Mouse (Mus musculus) neural tube, embryonic 14.5 days (tissue): Measurements from ENCODE around the gene Psmd10. TPM values are rescaled to one million over a fixed set of nuclear protein-coding genes. Genes with fewer than 3 reads are reported as not detected.
A peak's percentile ranks its signal among the peaks of the same experiment; 100 is the strongest.

Experiments used
- ATAC-seq: fragments of 200-750 bp; cut with Nextera tagmentation; 2 replicates; pipeline ENCODE4 v1.8.0; 2017; ENCODE audit warnings: low read depth, mild to moderate bottlenecking, moderate TSS enrichment, moderate library complexity
- H3K27ac ChIP-seq: fragments of 300-500 bp; sonication (generic); 2 replicates; pipeline ENCODE4 v1.5.1; 2014; ENCODE audit warnings: low read depth, mild to moderate bottlenecking, control low read depth, low read length, moderate library complexity, mixed read lengths
- H3K27me3 ChIP-seq: fragments of 300-500 bp; sonication (generic); 2 replicates; pipeline ENCODE4 v1.6.1; 2014; ENCODE audit warnings: low read length; ENCODE audit not compliant: control insufficient read depth, insufficient read depth
- H3K36me3 ChIP-seq: fragments of 300-500 bp; sonication (generic); 2 replicates; pipeline ENCODE4 v1.6.1; 2014; ENCODE audit warnings: low read length, mixed read lengths; ENCODE audit not compliant: control insufficient read depth, insufficient read depth
- H3K4me1 ChIP-seq: fragments of 300-500 bp; sonication (generic); 2 replicates; pipeline ENCODE4 v1.6.1; 2014; ENCODE audit warnings: low read length; ENCODE audit not compliant: control insufficient read depth, insufficient read depth
- H3K4me2 ChIP-seq: fragments of 300-500 bp; sonication (generic); 2 replicates; pipeline ENCODE4 v1.6.1; 2014; ENCODE audit warnings: mild to moderate bottlenecking, low read depth, low read length, control low read depth
- H3K4me3 ChIP-seq: fragments of 300-500 bp; sonication (generic); 2 replicates; pipeline ENCODE4 v1.5.1; 2014; ENCODE audit warnings: low read depth, low read length, control low read depth, mixed read lengths
- H3K9ac ChIP-seq: fragments of 300-500 bp; sonication (generic); replicated peaks from 2 replicates; pipeline ENCODE4 v1.6.1; 2014; ENCODE audit warnings: low read depth, mild to moderate bottlenecking, control low read depth, low read length, mixed read lengths
- H3K9me3 ChIP-seq: fragments of 300-500 bp; sonication (generic); 2 replicates; pipeline ENCODE4 v1.6.1; 2016; ENCODE audit warnings: low read length; ENCODE audit not compliant: control insufficient read depth
- WGBS: fragments of 180-500 bp; shearing (Covaris S2); extraction: QIAGEN DNeasy Blood & Tissue Kit; methylation state at CpG from one replicate; pipeline ENCODE4 v1.1.7; 2014; 5-methylcytosine and 5-hydroxymethylcytosine counted together
- polyA plus RNA-seq: library from polyadenylated mRNA; unstranded; fragments of >200 nt; fragmentation: Nextera tagmentation; extraction: Ambion mirVana; gene quantifications from 2 replicates; pipeline ENCODE4 v1.2.1, GENCODE M21; 2014

Gene Psmd10
- polyA plus RNA-seq, 1 experiment from 2014 or later = 43.4 TPM

- Histone ChIP-seq H3K9ac (no peak overlapping the region), H3K9me3 (no peaks in the 10 kb centered on the region), H3K27me3 (peaks cover 5% of the 10 kb centered on the region; the same call in 1 of the 2 replicates), H3K36me3 (no peaks in the 10 kb centered on the region), H3K4me3 (no peak overlapping the region), H3K4me2 (no peak overlapping the region), H3K27ac (no peak overlapping the region), H3K4me1 (no peaks in the 10 kb centered on the region)
- no peak for ATAC-seq
- WGBS = 84% methylated on average over 2 of the region's 2 CpGs
These were observed 23.0 kb upstream of the Psmd10 start for GRCm38 (mm10) chrX:140979546-140979945.

GRCm38 (mm10) chrX:140978943-140979342 is 22.4 kb upstream of the Psmd10 start:
- ATAC-seq = no peak
- no peak overlapping the region for H3K27ac ChIP-seq
- H3K4me1 ChIP-seq = no peaks in the 10 kb centered on the region
- no peaks in the 10 kb centered on the region for H3K9me3 ChIP-seq
- no peak overlapping the region for H3K4me2 ChIP-seq
- H3K27me3 ChIP-seq = peaks cover 5% of the 10 kb centered on the region; the same call in 1 of the 2 replicates
- no peak overlapping the region for H3K9ac ChIP-seq
- H3K36me3 ChIP-seq = no peaks in the 10 kb centered on the region
- no peak overlapping the region for H3K4me3 ChIP-seq
- WGBS = 96% methylated on average over 1 of the region's 1 CpGs

GRCm38 (mm10) chrX:140956959-140957358 is 431 bp upstream of the Psmd10 start:
- no peak overlapping the region for H3K27ac ChIP-seq
- peak; percentile 80 for ATAC-seq
- H3K4me2 ChIP-seq = peak overlapping the region; percentile 51
- WGBS = 26% methylated on average over 5 of the region's 5 CpGs
- H3K27me3 ChIP-seq = no peaks in the 10 kb centered on the region
- H3K36me3 ChIP-seq = no peaks in the 10 kb centered on the region
- no peaks in the 10 kb centered on the region for H3K9me3 ChIP-seq
- H3K9ac ChIP-seq = no peak overlapping the region
- peak overlapping the region; percentile 45 for H3K4me3 ChIP-seq
- no peaks in the 10 kb centered on the region for H3K4me1 ChIP-seq

- 94% methylated on average over 4 of the region's 4 CpGs for WGBS
- Histone ChIP-seq H3K4me3 (no peak overlapping the region), H3K9me3 (no peaks in the 10 kb centered on the region), H3K4me1 (no peaks in the 10 kb centered on the region), H3K27ac (no peak overlapping the region), H3K4me2 (no peak overlapping the region), H3K9ac (no peak overlapping the region), H3K36me3 (no peaks in the 10 kb centered on the region), H3K27me3 (no peaks in the 10 kb centered on the region)
- no peak for ATAC-seq
These were observed 2.9 kb downstream of the Psmd10 start for GRCm38 (mm10) chrX:140953618-140954017.

- 77% methylated on average over 5 of the region's 5 CpGs for WGBS
- no peak overlapping the region for H3K4me3 ChIP-seq
- no peak overlapping the region for H3K4me2 ChIP-seq
- H3K9ac ChIP-seq = no peak overlapping the region
- no peak for ATAC-seq
- no peak overlapping the region for H3K27ac ChIP-seq
- H3K27me3 ChIP-seq = peaks cover 8% of the 10 kb centered on the region; the same call in 1 of the 2 replicates
- H3K36me3 ChIP-seq = no peaks in the 10 kb centered on the region
- H3K9me3 ChIP-seq = no peaks in the 10 kb centered on the region
- H3K4me1 ChIP-seq = no peaks in the 10 kb centered on the region
These were observed 20.3 kb downstream of the Psmd10 start for GRCm38 (mm10) chrX:140936271-140936670.

- no peak overlapping the region for H3K9ac ChIP-seq
- peaks cover 8% of the 10 kb centered on the region; the same call in 1 of the 2 replicates for H3K27me3 ChIP-seq
- H3K36me3 ChIP-seq = no peaks in the 10 kb centered on the region
- H3K9me3 ChIP-seq = no peaks in the 10 kb centered on the region
- ATAC-seq = no peak
- 85% methylated on average over 3 of the region's 3 CpGs for WGBS
- no peak overlapping the region for H3K4me2 ChIP-seq
- no peak overlapping the region for H3K27ac ChIP-seq
- H3K4me1 ChIP-seq = no peaks in the 10 kb centered on the region
- no peak overlapping the region for H3K4me3 ChIP-seq
These were observed 23.3 kb downstream of the Psmd10 start for GRCm38 (mm10) chrX:140933263-140933662.

GRCm38 (mm10) chrX:140932066-140932465 is 24.5 kb downstream of the Psmd10 start:
- Histone ChIP-seq H3K4me3 (no peak overlapping the region), H3K9ac (no peak overlapping the region), H3K4me1 (no peaks in the 10 kb centered on the region), H3K4me2 (no peak overlapping the region), H3K36me3 (no peaks in the 10 kb centered on the region), H3K27ac (no peak overlapping the region), H3K27me3 (peaks cover 8% of the 10 kb centered on the region; the same call in 1 of the 2 replicates), H3K9me3 (no peaks in the 10 kb centered on the region)
- 61% methylated on average over 3 of the region's 3 CpGs for WGBS
- ATAC-seq = 0 out of 2 replicates have a peak, but pooled peaks have one; percentile 65

GRCm38 (mm10) chrX:140921321-140921720 is 35.2 kb downstream of the Psmd10 start:
- no peaks in the 10 kb centered on the region for H3K9me3 ChIP-seq
- no peaks in the 10 kb centered on the region for H3K27me3 ChIP-seq
- no peak overlapping the region for H3K4me3 ChIP-seq
- ATAC-seq = no peak
- H3K9ac ChIP-seq = no peak overlapping the region
- WGBS = 82% methylated on average over 6 of the region's 6 CpGs
- H3K4me1 ChIP-seq = no peaks in the 10 kb centered on the region
- H3K36me3 ChIP-seq = no peaks in the 10 kb centered on the region
- H3K4me2 ChIP-seq = no peak overlapping the region
- no peak overlapping the region for H3K27ac ChIP-seq

- no peak for ATAC-seq
- Histone ChIP-seq H3K27me3 (no peaks in the 10 kb centered on the region; the same call in 1 of the 2 replicates), H3K36me3 (no peaks in the 10 kb centered on the region), H3K9me3 (no peaks in the 10 kb centered on the region), H3K4me2 (no peak within 1 kb of the TSS), H3K27ac (no peak within 1 kb of the TSS), H3K4me1 (no peaks in the 10 kb centered on the region), H3K9ac (no peak within 1 kb of the TSS), H3K4me3 (no peak within 1 kb of the TSS)
- WGBS = 73% methylated on average over 7 of the region's 7 CpGs
These were observed 49.2 kb downstream of the Psmd10 start, which contains the start of gene Vsig1 for GRCm38 (mm10) chrX:140907360-140907759. TSS of gene Vsig1 (plus strand) at chrX:140907608.
